Mouse (Mus musculus) naive thymus-derived CD4-positive, alpha-beta T cell, adult 2 months (primary cell): Measurements from ENCODE around the gene Cdc42se1.

Experiments used
- DNase-seq: peaks from one replicate; pipeline ENCODE4 v3.0.0-alpha.2; 2011; ENCODE audit warnings: low read depth

Cdc42se1 gene

GRCm38 (mm10) chr3:95284501-95285281, 56.2 kb downstream of the Cdc42se1 start:
- no peak for DNase-seq

GRCm38 (mm10) chr3:95285390-95285789, 56.9 kb downstream of the Cdc42se1 start:
- no peak for DNase-seq
